Mouse (Mus musculus) heart, embryonic 10.5 days (tissue): ENCODE results near the gene March4. TPM values are rescaled to one million over a fixed set of nuclear protein-coding genes. Genes with fewer than 3 reads are reported as not detected.

ENCODE experiments used
- DNase-seq: peaks from one replicate; pipeline ENCODE4 v3.0.0-alpha.2; 2017; ENCODE audit warnings: low spot score
- H3K27ac ChIP-seq: fragments of 300-500 bp; sonication (generic); 2 replicates; pipeline ENCODE4 v1.5.1; 2016; ENCODE audit warnings: mild to moderate bottlenecking
- H3K27me3 ChIP-seq: fragments of 300-500 bp; sonication (generic); 2 replicates; pipeline ENCODE4 v1.6.1; 2016; ENCODE audit warnings: mild to moderate bottlenecking; ENCODE audit not compliant: poor library complexity, insufficient read depth, severe bottlenecking
- H3K36me3 ChIP-seq: fragments of 300-500 bp; sonication (generic); 2 replicates; pipeline ENCODE4 v1.6.1; 2016; ENCODE audit warnings: mild to moderate bottlenecking, moderate library complexity
- H3K4me1 ChIP-seq: fragments of 300-500 bp; sonication (generic); 2 replicates; pipeline ENCODE4 v1.6.1; 2016; ENCODE audit warnings: mild to moderate bottlenecking
- H3K4me3 ChIP-seq: fragments of 300-500 bp; sonication (generic); 2 replicates; pipeline ENCODE4 v1.5.1; 2016; ENCODE audit warnings: mild to moderate bottlenecking, moderate library complexity
- H3K9me3 ChIP-seq: fragments of 300-500 bp; sonication (generic); 2 replicates; pipeline ENCODE4 v1.6.1; 2016; ENCODE audit warnings: mild to moderate bottlenecking, moderate library complexity
- WGBS: fragments of 180-500 bp; shearing (Covaris S2); methylation state at CpG from one replicate; pipeline ENCODE4 v1.1.7; 2016; 5-methylcytosine and 5-hydroxymethylcytosine counted together
- polyA plus RNA-seq: library from polyadenylated mRNA; unstranded; fragments of >200 nt; fragmentation: Nextera tagmentation; extraction: Ambion mirVana; gene quantifications from 2 replicates; pipeline ENCODE4 v1.2.1, GENCODE M21; 2016

March4 gene
- polyA plus RNA-seq, 1 experiment from 2014 or later = not detected

DNA sequence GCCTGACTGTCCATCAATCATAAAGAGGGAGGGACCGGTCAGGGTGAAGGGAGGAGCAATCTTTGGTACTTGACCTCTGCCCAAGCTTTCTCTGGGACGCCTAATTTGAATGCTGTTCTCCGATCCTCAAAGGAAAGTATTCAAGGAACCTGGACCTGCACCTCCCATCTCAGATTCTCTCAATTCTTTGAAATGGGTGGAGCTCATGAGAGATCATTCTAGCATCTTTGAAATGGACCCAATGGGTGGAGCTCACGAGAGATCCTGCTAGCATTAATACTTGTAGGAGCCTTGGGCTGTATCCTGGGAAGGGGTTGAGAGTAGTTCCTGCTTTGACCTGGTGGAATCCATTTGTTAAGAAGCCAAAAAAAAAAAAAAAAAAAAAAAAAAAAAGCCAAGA lies 110.3 kb downstream of the March4 start:
- 86% methylated on average over 4 of the region's 4 CpGs for WGBS
- Histone ChIP-seq H3K4me3 (no peak overlapping the region), H3K27ac (no peak overlapping the region), H3K9me3 (no peaks in the 10 kb centered on the region), H3K27me3 (no peaks in the 10 kb centered on the region), H3K4me1 (no peaks in the 10 kb centered on the region), H3K36me3 (no peaks in the 10 kb centered on the region)
- no peak for DNase-seq

DNA sequence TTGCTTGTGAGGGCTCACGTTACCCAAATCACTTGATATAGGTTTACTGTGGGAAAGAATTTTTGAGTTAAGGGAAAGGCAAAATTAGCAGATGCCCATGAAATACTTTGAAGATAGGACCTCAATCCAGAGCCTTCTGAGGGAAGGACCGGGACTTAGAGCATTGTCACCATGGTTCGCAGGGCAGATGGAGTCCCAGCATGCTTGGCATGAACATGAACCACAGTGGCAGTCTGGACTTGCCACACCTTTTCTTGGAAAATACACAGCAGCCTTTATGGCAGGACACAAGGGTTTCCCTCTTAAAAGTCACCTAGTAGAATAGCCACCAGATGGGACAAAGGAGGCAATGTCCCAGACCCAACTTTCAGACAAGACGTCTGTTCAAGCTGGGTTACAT lies 114.6 kb downstream of the March4 start:
- H3K4me3 ChIP-seq = no peak overlapping the region
- no peaks in the 10 kb centered on the region for H3K9me3 ChIP-seq
- H3K27me3 ChIP-seq = no peaks in the 10 kb centered on the region
- DNase-seq = no peak
- 87% methylated on average over 4 of the region's 4 CpGs for WGBS
- H3K36me3 ChIP-seq = no peaks in the 10 kb centered on the region
- H3K27ac ChIP-seq = no peak overlapping the region
- no peaks in the 10 kb centered on the region for H3K4me1 ChIP-seq

DNA sequence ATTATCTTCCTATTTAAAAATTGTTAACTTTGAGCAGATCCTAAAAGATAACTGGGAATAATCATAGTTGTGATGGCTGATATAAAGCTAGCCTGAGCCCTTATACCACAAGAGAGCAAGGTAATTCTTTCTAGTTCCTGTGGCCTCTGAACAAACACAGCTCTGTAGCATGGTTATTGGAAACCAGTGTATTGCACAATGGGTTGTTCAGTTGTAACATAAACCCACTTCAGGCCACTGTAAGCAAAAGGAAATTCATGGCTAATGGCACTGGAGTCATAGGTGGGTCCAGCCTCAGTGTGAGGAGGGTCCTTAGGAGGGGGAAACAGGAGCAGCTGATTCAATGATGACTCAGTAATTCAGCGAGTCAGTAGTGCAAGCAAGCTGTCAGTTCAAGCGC lies 116.5 kb downstream of the March4 start:
- DNase-seq = no peak
- H3K27ac ChIP-seq = no peak overlapping the region
- no peak overlapping the region for H3K4me3 ChIP-seq
- 73% methylated on average over 2 of the region's 2 CpGs for WGBS
- no peaks in the 10 kb centered on the region for H3K36me3 ChIP-seq
- no peaks in the 10 kb centered on the region for H3K27me3 ChIP-seq
- no peaks in the 10 kb centered on the region for H3K4me1 ChIP-seq
- no peaks in the 10 kb centered on the region for H3K9me3 ChIP-seq

DNA sequence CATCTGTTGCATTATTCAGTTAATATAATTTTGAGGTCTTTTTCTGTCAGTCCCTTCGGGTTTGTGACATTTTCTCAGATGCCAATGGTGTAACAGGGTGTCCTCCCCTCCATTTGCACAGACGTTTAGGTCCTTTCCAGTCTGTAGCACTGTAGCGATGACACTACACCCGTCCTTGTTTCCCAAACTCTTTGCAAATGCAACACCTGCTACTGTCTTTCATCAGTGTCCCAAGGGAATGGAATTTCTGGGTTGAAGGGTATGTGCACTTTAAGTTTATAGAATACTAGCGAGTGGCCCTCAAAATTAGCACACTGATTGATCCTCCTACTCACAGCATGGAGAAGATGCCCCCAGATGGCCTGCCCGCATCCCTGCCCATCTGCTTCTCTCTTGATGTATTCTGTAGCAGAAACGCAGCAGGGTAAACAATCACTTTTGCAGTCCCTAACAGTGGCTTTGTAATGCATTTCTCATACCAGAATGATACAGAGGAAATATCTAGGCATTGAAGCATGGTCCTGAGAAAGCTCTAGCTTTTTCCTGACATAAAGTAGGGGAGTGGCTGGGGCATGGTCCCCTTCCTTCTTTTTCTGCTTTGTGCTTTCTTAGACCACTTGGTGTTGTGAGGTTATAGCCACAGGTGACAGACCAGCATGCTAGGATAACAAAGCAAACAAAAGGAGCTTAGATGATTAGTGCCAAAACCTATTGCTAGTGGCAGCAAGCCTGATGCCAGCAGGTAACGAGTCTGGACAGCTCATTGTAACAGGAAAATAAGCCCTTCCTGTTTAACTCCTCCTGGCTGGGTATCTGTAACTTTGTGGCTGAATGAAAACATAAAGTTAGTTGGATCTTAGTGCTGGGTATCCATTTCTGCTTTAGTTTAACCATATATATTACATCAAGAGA lies 117.7 kb downstream of the March4 start:
- H3K36me3 ChIP-seq = no peaks in the 10 kb centered on the region
- H3K27me3 ChIP-seq = no peaks in the 10 kb centered on the region
- H3K4me1 ChIP-seq = no peaks in the 10 kb centered on the region
- no peak overlapping the region for H3K27ac ChIP-seq
- no peak for DNase-seq
- H3K4me3 ChIP-seq = no peak overlapping the region
- H3K9me3 ChIP-seq = no peaks in the 10 kb centered on the region
- WGBS = 70% methylated on average over 8 of the region's 8 CpGs

DNA sequence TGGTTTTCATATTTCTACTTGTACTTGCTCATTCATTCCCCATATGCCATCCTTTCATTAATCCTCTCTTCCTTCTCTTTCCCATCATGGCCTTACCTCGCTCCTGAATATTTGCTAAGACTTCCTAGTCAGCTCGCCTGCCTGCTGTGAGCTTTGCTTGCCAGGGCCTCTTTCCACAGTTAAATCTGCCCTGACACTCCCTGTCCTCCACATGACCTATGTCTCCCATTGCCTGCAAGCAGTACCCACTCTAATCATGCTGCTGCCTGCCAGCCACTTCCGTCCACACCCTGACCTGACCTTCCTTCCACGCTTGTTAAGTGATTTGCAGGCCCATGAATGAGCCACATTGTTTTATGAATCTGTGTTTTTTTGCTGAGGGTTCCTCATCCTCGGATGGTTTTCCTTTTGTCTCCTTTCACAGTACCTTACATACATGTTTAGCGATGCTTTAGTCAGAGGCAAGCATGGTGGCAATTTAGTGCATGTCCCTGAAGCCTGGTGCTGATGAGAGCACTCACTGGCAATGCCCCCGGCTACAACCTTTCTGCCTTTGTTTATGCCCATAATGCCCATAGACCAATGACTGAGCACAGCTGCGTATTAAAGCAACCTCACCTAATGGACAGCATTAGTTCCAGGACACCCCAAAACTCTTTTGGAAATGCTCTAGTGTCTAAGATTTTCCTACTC lies 122.0 kb downstream of the March4 start:
- Histone ChIP-seq H3K36me3 (no peaks in the 10 kb centered on the region), H3K4me1 (no peaks in the 10 kb centered on the region), H3K27ac (no peak overlapping the region), H3K27me3 (no peaks in the 10 kb centered on the region), H3K9me3 (no peaks in the 10 kb centered on the region), H3K4me3 (no peak overlapping the region)
- 66% methylated on average over 8 of the region's 8 CpGs for WGBS
- no peak for DNase-seq

DNA sequence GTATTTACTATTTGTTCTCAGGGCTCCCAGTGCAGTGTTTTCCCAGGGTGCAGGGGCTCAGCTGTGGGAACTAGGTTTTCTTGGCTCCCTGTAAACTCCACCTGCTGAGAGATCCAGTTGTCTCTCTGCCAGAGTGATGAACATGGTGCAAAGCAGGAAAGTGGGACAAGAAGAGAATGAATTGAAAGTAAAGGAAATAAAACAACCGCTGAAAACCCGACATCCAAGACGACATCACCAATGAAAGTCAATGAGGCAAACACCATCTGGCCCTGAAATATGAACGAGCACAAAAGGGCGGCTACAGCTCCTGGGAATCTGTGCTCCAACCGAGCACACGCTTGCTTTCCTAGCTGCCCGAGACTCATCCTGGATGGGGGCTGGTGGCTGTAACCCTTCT lies 122.6 kb downstream of the March4 start:
- H3K4me1 ChIP-seq = no peaks in the 10 kb centered on the region
- 87% methylated on average over 8 of the region's 8 CpGs for WGBS
- H3K9me3 ChIP-seq = no peaks in the 10 kb centered on the region
- H3K27ac ChIP-seq = no peak overlapping the region
- no peak for DNase-seq
- H3K27me3 ChIP-seq = no peaks in the 10 kb centered on the region
- no peak overlapping the region for H3K4me3 ChIP-seq
- H3K36me3 ChIP-seq = no peaks in the 10 kb centered on the region

DNA sequence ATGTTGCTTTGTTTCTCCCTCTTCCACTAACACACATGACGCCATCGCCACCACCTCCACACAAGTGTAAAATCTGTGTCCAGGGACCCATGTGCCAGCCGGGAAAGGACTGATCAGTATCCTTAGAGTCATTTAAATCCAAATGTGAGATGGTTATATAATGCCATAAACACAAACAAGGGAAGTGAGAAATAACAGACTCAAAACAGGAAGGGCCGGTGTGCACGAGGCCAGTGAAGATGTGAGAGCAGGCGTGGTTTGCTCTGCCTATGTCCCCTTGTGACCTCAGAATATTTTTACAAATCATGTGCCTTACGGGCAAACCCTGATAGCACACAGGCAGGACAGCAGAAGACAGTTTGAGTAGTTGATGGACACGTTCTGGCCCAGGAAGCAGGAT lies 123.5 kb downstream of the March4 start:
- 86% methylated on average over 8 of the region's 8 CpGs for WGBS
- Histone ChIP-seq H3K4me1 (no peaks in the 10 kb centered on the region), H3K9me3 (no peaks in the 10 kb centered on the region), H3K4me3 (no peak overlapping the region), H3K27me3 (no peaks in the 10 kb centered on the region), H3K36me3 (no peaks in the 10 kb centered on the region), H3K27ac (no peak overlapping the region)
- no peak for DNase-seq

DNA sequence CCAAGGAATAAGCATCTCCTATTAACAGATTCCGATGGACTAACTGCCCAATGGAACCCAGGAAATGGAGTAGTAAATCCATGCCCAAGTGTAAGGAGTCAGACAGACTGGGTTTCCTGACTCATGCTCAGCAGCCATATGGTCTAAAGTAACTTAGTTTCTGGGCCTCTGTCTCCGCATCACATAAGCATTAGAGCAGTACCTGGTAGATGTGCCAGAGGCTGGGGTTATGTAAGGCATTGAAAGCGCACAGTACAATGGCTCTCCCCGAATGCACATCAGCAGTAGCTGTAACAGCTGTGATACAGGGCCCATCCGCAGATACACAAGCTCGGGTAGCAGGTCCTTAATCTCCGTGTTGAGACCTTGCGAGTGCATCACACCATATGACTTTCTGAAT lies 125.6 kb downstream of the March4 start:
- WGBS = 88% methylated on average over 8 of the region's 8 CpGs
- no peaks in the 10 kb centered on the region for H3K27me3 ChIP-seq
- H3K4me1 ChIP-seq = no peaks in the 10 kb centered on the region
- DNase-seq = no peak
- no peak overlapping the region for H3K4me3 ChIP-seq
- H3K36me3 ChIP-seq = no peaks in the 10 kb centered on the region
- H3K27ac ChIP-seq = no peak overlapping the region
- no peaks in the 10 kb centered on the region for H3K9me3 ChIP-seq

DNA sequence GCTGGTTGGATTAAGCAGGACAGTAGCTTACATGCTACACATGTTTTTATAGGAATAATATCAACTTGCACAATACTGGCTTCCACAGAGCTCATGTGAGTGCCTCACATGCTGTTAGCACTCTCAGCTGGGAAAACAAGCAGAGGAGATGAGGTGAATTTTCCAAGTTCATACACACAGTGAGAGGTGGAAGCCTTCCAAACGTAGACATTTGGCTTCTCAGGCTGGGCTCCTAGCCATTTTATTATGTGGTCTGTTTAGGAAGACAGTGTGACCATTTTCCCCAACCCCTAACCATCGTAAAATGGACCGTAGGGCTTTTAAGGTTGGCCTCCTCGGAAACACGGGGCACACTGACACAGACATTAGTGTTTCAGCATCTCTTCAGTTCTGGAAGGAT lies 126.8 kb downstream of the March4 start:
- Histone ChIP-seq H3K27me3 (no peaks in the 10 kb centered on the region), H3K9me3 (no peaks in the 10 kb centered on the region)

DNA sequence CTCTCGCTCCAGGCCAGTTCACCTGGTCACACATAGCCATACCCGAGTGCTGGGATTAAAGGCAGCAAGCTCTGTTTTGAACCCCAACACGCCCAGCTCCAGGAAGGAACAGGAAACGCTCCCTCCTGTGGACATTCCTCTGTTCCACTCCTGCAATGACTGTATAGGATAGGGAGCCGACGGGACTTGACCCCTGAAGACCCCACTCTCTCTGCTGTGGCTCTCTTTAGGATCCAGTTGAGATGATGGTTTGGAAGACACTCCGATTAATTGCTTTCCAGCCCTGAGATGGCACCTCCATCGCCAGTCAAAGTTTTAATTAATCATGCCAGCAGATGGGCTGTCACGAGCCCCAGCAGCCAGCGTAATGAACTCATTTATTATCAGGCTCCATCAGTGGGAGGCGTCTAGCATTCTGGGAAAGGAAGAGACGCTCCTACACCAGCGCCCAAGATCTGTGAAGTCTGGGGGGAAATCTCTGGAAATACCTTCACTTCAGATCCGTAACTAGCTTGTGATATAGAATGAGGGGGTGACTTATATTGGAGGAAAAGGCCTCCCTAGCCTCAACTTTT lies 130.1 kb downstream of the March4 start:
- no peak for DNase-seq
- Histone ChIP-seq H3K27me3 (no peaks in the 10 kb centered on the region), H3K4me3 (no peak overlapping the region), H3K9me3 (no peaks in the 10 kb centered on the region), H3K36me3 (no peaks in the 10 kb centered on the region), H3K4me1 (peaks cover 5% of the 10 kb centered on the region; the same call in 1 of the 2 replicates), H3K27ac (no peak overlapping the region)
- 73% methylated on average over 14 of the region's 14 CpGs for WGBS

More for the DNA sequence above, 126.8 kb downstream of the March4 start:
- no peaks in the 10 kb centered on the region for H3K4me1 ChIP-seq
- 81% methylated on average over 5 of the region's 5 CpGs for WGBS
- no peak for DNase-seq
- no peak overlapping the region for H3K4me3 ChIP-seq
- no peak overlapping the region for H3K27ac ChIP-seq
- no peaks in the 10 kb centered on the region for H3K36me3 ChIP-seq

DNA sequence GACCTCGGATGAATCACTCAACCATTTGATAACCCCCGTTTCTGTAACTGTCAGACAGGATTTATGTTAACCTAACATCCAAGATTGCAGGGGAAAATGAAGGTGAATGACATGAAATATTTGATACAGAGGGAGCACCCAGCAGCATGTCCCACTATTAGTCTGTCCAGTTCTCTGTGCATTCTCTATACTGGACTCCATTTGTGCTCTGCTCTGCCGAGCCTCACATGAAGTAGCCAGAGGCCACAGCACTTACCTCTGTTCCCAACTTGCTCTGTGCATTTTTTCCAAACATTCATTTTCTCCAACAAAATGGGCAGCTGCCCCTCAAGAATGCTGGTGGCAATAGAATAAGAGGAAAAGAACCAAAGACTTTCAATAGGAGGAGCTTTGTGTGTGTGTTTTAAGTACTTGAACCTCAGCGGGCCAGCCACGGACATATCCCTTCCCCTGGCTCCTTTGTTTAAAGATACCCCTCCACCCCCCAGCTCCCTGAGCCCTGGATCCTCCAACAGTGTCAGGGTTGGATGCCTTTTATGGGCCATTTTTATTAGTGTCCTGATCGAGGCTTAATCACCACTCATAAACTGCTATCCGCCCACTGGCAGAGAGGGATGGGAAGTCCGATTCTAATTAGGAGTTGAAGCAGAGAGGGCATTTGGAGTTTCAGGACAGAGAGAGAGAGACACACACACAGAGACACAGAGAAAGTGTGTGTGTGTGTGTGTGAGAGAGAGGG lies 135.2 kb downstream of the March4 start:
- Histone ChIP-seq H3K27ac (no peak overlapping the region), H3K27me3 (no peaks in the 10 kb centered on the region), H3K9me3 (no peaks in the 10 kb centered on the region), H3K36me3 (peaks cover 3% of the 10 kb centered on the region; the same call in 1 of the 2 replicates), H3K4me1 (peaks cover 5% of the 10 kb centered on the region; the same call in 1 of the 2 replicates), H3K4me3 (no peak overlapping the region)
- 82% methylated on average over 8 of the region's 8 CpGs for WGBS
- DNase-seq = no peak

DNA sequence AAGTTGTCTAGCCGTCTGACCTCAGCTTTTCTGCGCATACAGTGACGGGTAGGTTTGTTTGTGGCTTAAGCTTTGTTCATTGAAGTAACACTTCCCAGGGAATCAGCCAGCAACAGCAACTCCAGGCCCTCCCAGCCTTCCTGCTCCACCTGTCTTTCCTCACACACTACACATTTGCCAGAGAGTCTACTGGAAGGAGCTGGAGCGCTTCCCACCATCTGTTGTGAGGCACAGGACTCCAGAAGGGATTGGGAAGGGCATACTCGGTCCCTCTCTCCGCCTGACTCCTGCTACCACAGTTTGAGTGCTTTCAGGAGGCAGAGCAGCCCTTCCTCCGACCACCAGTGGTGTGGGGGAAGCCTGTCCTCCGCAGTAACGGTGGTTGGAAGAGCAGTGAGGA lies 136.1 kb downstream of the March4 start:
- DNase-seq = no peak
- Histone ChIP-seq H3K4me1 (peaks cover 5% of the 10 kb centered on the region; the same call in 1 of the 2 replicates), H3K4me3 (no peak overlapping the region), H3K36me3 (peaks cover 8% of the 10 kb centered on the region; the same call in 1 of the 2 replicates), H3K27ac (no peak overlapping the region), H3K9me3 (no peaks in the 10 kb centered on the region), H3K27me3 (no peaks in the 10 kb centered on the region)
- WGBS = 86% methylated on average over 9 of the region's 9 CpGs
